Mouse (Mus musculus): Measurements from ENCODE around the gene Mios. TPM values are rescaled to one million over a fixed set of nuclear protein-coding genes. Genes with fewer than 3 reads are reported as not detected.

Mios gene
- polyA plus RNA-seq (2012; fragmentation: generic; extraction: Trizol), result 1 to 10 TPM in 1 of 2 experiments, under 1 TPM in 1; 0.28 to 3.3 TPM

GRCm38 (mm10) chr6:8209047-8209865, at the start of gene Mios:
TSS of gene Mios (plus strand) at chr6:8209222.

DNA sequence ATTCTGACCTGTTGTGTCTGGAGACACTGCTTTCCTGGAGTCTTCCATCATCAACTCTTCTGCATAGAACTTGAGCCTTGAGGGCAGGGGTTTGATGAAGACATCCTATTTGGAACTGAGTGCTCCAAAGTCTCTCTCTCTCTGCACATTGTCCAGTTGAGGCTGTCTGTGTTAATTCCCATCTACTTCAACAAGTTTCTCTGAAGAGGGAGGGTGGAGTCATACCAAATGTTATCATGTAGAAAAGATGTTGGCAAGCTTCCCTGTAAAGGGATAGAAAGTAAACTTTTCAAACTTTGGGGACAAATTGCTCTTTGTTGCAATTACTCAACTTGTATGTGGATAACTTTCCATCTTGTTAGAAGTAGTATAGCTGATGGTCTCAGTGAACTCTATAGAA, 16.5 kb upstream of the Mios start, which contains the start of gene Col28a1:
TSS of gene Col28a1 (minus strand) at position 101 of the 400 bp plus-strand sequence.

GRCm38 (mm10) chr6:8259004-8259666, 50.1 kb downstream of the Mios start, which contains the start of the genes Rpa3, Umad1 and Gm45062:
TSS of gene Rpa3 (minus strand) at chr6:8259173.
TSS of gene Umad1 (plus strand) at chr6:8259288.
TSS of gene Gm45062 (plus strand) at chr6:8259450.

Other genes with a start within 250 kb of the Mios start
- gene Col28a1, start 16.6 kb upstream of the Mios start, polyA plus RNA-seq (2012; fragmentation: generic; extraction: Trizol), result under 1 TPM in 1 of 2 experiments, not detected in 1; 0.09 TPM
- 10 to 100 TPM in 1 of 2 experiments, 1 to 10 TPM in 1; 7.9 to 41.0 TPM for gene Rpa3, start 50.0 kb downstream of the Mios start, polyA plus RNA-seq (2012; fragmentation: generic; extraction: Trizol)
- 1 to 10 TPM; 1.7 to 5.5 TPM for gene Umad1, start 50.1 kb downstream of the Mios start, polyA plus RNA-seq (2012; fragmentation: generic; extraction: Trizol)
- gene Gm45062, start 50.2 kb downstream of the Mios start, polyA plus RNA-seq (2012; fragmentation: generic; extraction: Trizol), result under 1 TPM; 0.09 to 0.26 TPM